Mouse (Mus musculus): ENCODE data around the gene Malsu1.
A peak's percentile ranks its signal among the peaks of the same experiment; 100 is the strongest.

DNA sequence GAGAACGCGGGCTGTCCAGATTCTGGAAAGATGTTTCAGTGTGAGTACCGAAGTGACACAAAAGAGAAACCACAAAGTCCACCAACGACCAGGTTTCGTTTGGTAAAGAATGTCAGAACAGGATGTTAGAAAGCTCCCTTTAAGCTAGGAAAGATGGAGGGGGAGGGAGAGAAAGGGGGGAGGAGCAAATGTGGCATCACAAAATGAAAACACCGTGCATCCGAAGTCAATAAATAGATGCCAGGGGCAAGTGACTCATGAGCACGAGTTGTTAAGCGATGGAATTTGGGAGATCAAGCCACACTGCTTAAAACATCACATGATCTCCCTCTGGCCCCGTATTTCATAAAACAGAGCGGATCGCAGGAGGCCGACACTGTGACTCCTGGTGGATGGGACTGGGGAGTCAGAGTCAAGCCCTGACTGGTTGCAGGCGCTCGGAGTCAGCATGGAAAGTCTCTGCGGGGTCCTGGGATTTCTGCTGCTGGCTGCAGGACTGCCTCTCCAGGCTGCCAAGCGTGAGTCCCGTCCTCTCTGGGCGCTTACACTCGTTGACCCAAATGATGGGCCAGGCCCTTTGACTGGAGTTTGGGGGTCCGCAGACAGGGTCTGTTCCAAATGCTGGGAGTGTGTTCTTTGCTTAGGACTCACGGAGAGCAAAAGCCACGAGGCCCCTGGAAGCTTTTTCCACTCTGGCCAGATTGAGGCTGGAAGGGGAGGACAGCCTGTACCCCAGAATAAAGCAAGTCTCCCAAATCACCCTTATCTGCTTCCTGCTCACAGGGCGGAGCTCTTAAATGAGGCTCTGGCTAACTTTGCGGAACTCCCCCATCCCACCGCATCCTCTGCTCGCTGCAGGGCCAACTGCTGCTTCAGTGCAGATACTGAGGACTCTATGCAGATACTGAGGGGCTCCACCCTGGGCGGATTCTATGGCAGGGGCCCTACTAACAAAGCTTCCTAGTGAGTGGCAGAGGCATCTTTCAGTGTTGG, 37.0 kb upstream of the Malsu1 start, which contains the start of gene Gpnmb:
- TF ChIP-seq CTCF (IDR thresholded peaks at IDR 0.05; ENCODE audit: low read depth, low read length) (no peak), POLR2A (IDR thresholded peaks at IDR 0.05; ENCODE audit: borderline replicate concordance, low read depth, low read length) (peak; percentile 92)
